Comparison of ENCODE assay signal across 15 mouse cellular contexts in the genomic region with DNA sequence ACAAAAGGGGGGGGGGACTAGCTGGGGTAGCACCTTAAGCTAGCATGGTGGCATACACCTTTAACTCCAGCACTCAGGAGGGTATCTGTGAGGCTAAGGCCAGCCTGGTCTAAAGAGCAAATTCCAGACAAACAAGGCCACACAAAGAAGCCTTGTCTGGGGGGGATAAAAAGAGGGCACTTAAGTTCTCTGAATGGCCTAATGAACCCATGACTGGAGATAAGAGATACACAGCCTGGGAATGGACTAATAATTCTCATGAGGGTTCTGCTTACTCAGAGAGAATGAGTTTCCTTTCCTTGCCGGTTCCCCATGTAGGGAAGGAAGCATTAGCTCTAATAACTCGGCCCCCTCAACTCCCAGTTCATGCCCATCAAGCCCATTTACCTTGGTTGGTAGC. TPM values are rescaled to one million over a fixed set of nuclear protein-coding genes. Genes with fewer than 3 reads are reported as not detected.
"Had no signal": no experiment of that assay in that cellular context is flagged by ENCODE, and none has a peak within 500 bp of the region (broad histone marks: within the 10 kb centered on the region; RNA-seq: fewer than 3 reads in every experiment).

No protein-coding gene starts in this region.

- H3K4me2 ChIP-seq: limb, embryonic 12.5 days; liver, embryonic 11.5 days; midbrain, embryonic 15.5 days; neural tube, embryonic 13.5 days had no signal

- H3K4me3 ChIP-seq: limb, embryonic 12.5 days; midbrain, embryonic 15.5 days; neural tube, embryonic 13.5 days had no signal

- ATAC-seq: hindbrain, postnatal 0 days; midbrain, embryonic 15.5 days had no signal

- H3K27ac ChIP-seq: hindbrain, postnatal 0 days; kidney, postnatal 0 days; limb, embryonic 12.5 days; midbrain, embryonic 15.5 days; neural tube, embryonic 13.5 days had no signal

- H3K9ac ChIP-seq: limb, embryonic 12.5 days; midbrain, embryonic 15.5 days; neural tube, embryonic 13.5 days had no signal

- H3K9me3 ChIP-seq: limb, embryonic 12.5 days; midbrain, embryonic 15.5 days; neural tube, embryonic 13.5 days had no signal

- H3K27me3 ChIP-seq: midbrain, embryonic 15.5 days; neural tube, embryonic 13.5 days had no signal

- DNase-seq: kidney, adult 11 months; kidney, adult 9 months; kidney, postnatal 36 days; lung, postnatal 36 days; retina, postnatal 1 day; right cerebral cortex, postnatal 4 days; thymus, adult 18-20 months; thymus, postnatal 25 days had no signal

RNA-seq across cellular contexts. Expression of gene Slc9a5, which starts 16.1 kb away (rescaled TPM):
- total RNA-seq: monocyte, adult 5-6 weeks had no signal
